ENCODE assay signal across 27 mouse cellular contexts in genomic region chr6:126035621-126036020, GRCm38 (mm10).
A peak's percentile ranks its signal among the peaks of the same experiment; 100 is the strongest.
DNase-seq lines count a peak whose midpoint lies in the region; ATAC-seq lines count a peak whose summit lies in the region.
"Had no signal": no experiment of that assay in that cellular context is flagged by ENCODE, and none has a peak within 500 bp of the region (broad histone marks: within the 10 kb centered on the region; RNA-seq: fewer than 3 reads in every experiment).

No protein-coding gene starts in this region.

- WGBS in heart, embryonic 13.5 days = 52% methylated on average over 2 of the region's 2 CpGs
- 86% methylated on average over 2 of the region's 2 CpGs for WGBS in midbrain, embryonic 11.5 days
- 91% methylated on average over 2 of the region's 2 CpGs for WGBS in midbrain, embryonic 15.5 days

- no peaks in the 10 kb centered on the region for H3K9me3 ChIP-seq in heart, embryonic 13.5 days
- H3K9me3 ChIP-seq in midbrain, embryonic 11.5 days (ENCODE audit: control insufficient read depth, low read length) = no peaks in the 10 kb centered on the region
- H3K9me3 ChIP-seq in midbrain, embryonic 15.5 days = no peaks in the 10 kb centered on the region
- H3K9me3 ChIP-seq: embryonic facial prominence, embryonic 12.5 days; forebrain, embryonic 12.5 days; heart, embryonic 15.5 days; neural tube, embryonic 13.5 days; stomach, embryonic 15.5 days had no signal

- no peak overlapping the region for H3K4me3 ChIP-seq in heart, embryonic 13.5 days
- H3K4me3 ChIP-seq in midbrain, embryonic 11.5 days (ENCODE audit: low read depth, low read length) = no peak overlapping the region
- H3K4me3 ChIP-seq in midbrain, embryonic 15.5 days = no peak overlapping the region
- H3K4me3 ChIP-seq: embryonic facial prominence, embryonic 12.5 days; forebrain, embryonic 12.5 days; heart, embryonic 15.5 days; left cerebral cortex, adult 2 months; myocyte; neural tube, embryonic 13.5 days; stomach, embryonic 15.5 days had no signal

- ATAC-seq in heart, embryonic 13.5 days (ENCODE audit: extremely low read depth, insufficient number of reproducible peaks, low FRiP score, low TSS enrichment) = 0 out of 2 replicates have a peak, but pooled peaks have one; percentile 47
- no peak for ATAC-seq in midbrain, embryonic 11.5 days (ENCODE audit: low FRiP score)
- ATAC-seq in midbrain, embryonic 15.5 days (replicated peaks) = no peak
- ATAC-seq: hindbrain, postnatal 0 days; intestine, embryonic 16.5 days; midbrain, embryonic 16.5 days had no signal

- no peaks in the 10 kb centered on the region for H3K27me3 ChIP-seq in heart, embryonic 13.5 days (replicated peaks)
- H3K27me3 ChIP-seq in midbrain, embryonic 11.5 days (ENCODE audit: control insufficient read depth, insufficient read depth, low read length) = no peaks in the 10 kb centered on the region
- no peaks in the 10 kb centered on the region for H3K27me3 ChIP-seq in midbrain, embryonic 15.5 days (replicated peaks)
- H3K27me3 ChIP-seq: embryonic facial prominence, embryonic 12.5 days; forebrain, embryonic 12.5 days; heart, embryonic 15.5 days; neural tube, embryonic 13.5 days; stomach, embryonic 15.5 days had no signal

- no peak for DNase-seq in heart, adult 11 months
- peak; percentile 53 for DNase-seq in midbrain, embryonic 11.5 days (ENCODE audit: low spot score, missing footprints)
- peak; percentile 20 for DNase-seq in adipocyte (ENCODE audit: low spot score)
- DNase-seq in right cerebral cortex, postnatal 14 days = no peak
- no peak for DNase-seq in testis, postnatal 10 days (ENCODE audit: low spot score)
- DNase-seq: adrenal gland, adult 2 months; cerebellum, adult 18-20 months; cerebellum, postnatal 25 days; gastrocnemius, postnatal 36 days; kidney, adult 9 months; layer of hippocampus, adult 9-11 months; lung, adult 2 months; retina, postnatal 1 day; thymus, adult 2 months; thymus, postnatal 4 days had no signal

- no peak overlapping the region for H3K4me2 ChIP-seq in heart, embryonic 13.5 days
- H3K4me2 ChIP-seq in midbrain, embryonic 11.5 days = no peak overlapping the region
- no peak overlapping the region for H3K4me2 ChIP-seq in midbrain, embryonic 15.5 days
- H3K4me2 ChIP-seq: embryonic facial prominence, embryonic 12.5 days; forebrain, embryonic 12.5 days; heart, embryonic 15.5 days; neural tube, embryonic 13.5 days; stomach, embryonic 15.5 days had no signal

- no peaks in the 10 kb centered on the region for H3K36me3 ChIP-seq in heart, embryonic 13.5 days
- no peaks in the 10 kb centered on the region for H3K36me3 ChIP-seq in midbrain, embryonic 11.5 days (ENCODE audit: control insufficient read depth, insufficient read depth, low read length)
- no peaks in the 10 kb centered on the region for H3K36me3 ChIP-seq in midbrain, embryonic 15.5 days (replicated peaks)
- H3K36me3 ChIP-seq: embryonic facial prominence, embryonic 12.5 days; forebrain, embryonic 12.5 days; heart, embryonic 15.5 days; neural tube, embryonic 13.5 days; stomach, embryonic 15.5 days had no signal

- H3K27ac ChIP-seq in heart, embryonic 13.5 days (replicated peaks) = peak overlapping the region; percentile 6; the same call in 1 of the 2 replicates
- no peak overlapping the region for H3K27ac ChIP-seq in midbrain, embryonic 11.5 days (ENCODE audit: low read depth, low read length)
- H3K27ac ChIP-seq in midbrain, embryonic 15.5 days = no peak overlapping the region
- H3K27ac ChIP-seq: embryonic facial prominence, embryonic 12.5 days; forebrain, embryonic 12.5 days; heart, embryonic 15.5 days; hindbrain, postnatal 0 days; left cerebral cortex, adult 2 months; stomach, embryonic 15.5 days had no signal

- peaks cover 19% of the 10 kb centered on the region for H3K4me1 ChIP-seq in heart, embryonic 13.5 days
- no peaks in the 10 kb centered on the region for H3K4me1 ChIP-seq in midbrain, embryonic 11.5 days (ENCODE audit: control insufficient read depth, insufficient read depth, low read length)
- H3K4me1 ChIP-seq in midbrain, embryonic 15.5 days = peaks cover 3% of the 10 kb centered on the region; the same call in 1 of the 2 replicates
- H3K4me1 ChIP-seq: embryonic facial prominence, embryonic 12.5 days had no signal

- H3K9ac ChIP-seq in heart, embryonic 13.5 days = no peak overlapping the region
- H3K9ac ChIP-seq in midbrain, embryonic 11.5 days (ENCODE audit: low read length) = no peak overlapping the region
- H3K9ac ChIP-seq in midbrain, embryonic 15.5 days = no peak overlapping the region
- H3K9ac ChIP-seq: embryonic facial prominence, embryonic 12.5 days; forebrain, embryonic 12.5 days; heart, embryonic 15.5 days; neural tube, embryonic 13.5 days; stomach, embryonic 15.5 days had no signal

Comparison
In these comparisons a context has a peak if more than half of its experiments do, and no peak if none do; other contexts are left out.
1. DNase-seq: peak in midbrain, embryonic 11.5 days (single experiment) and adipocyte (single experiment); none in heart, adult 11 months (single experiment), right cerebral cortex, postnatal 14 days (single experiment) and testis, postnatal 10 days (single experiment).